Mouse (Mus musculus) adipocyte (in vitro differentiated cells): Measurements from ENCODE around the gene Pank1.

Experiments
- DNase-seq: peaks from one replicate; pipeline ENCODE4 v3.0.0-alpha.2; 2016; ENCODE audit warnings: low spot score

The Pank1 gene

GRCm38 (mm10) chr19:34879624-34880023, 369 bp upstream of the Pank1 start:
- DNase-seq, result no peak

- peak; percentile 98 for DNase-seq
These were observed 1.2 kb downstream of the Pank1 start for GRCm38 (mm10) chr19:34877898-34878602.

GRCm38 (mm10) chr19:34876676-34877075, 2.6 kb downstream of the Pank1 start:
- no peak for DNase-seq

DNA sequence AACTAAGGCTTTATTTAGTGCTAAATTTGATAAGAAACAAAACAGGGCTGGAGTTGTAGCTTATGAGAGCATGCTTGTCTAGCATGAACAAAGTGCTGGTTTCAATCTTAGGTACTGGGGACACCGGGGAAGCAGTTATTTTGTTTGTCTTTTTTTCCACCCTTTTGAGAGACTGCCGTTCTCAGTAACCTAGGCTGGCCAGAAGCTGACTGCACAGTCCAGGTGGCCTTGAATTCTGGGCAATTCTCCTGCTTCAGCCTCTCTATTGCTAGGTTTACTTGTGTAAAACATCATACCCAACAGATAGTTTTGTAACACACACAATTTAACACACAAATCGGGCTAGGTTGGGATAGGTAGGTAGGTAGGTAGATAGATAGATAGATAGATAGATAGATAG, 9.9 kb downstream of the Pank1 start:
- DNase-seq, result no peak

DNA sequence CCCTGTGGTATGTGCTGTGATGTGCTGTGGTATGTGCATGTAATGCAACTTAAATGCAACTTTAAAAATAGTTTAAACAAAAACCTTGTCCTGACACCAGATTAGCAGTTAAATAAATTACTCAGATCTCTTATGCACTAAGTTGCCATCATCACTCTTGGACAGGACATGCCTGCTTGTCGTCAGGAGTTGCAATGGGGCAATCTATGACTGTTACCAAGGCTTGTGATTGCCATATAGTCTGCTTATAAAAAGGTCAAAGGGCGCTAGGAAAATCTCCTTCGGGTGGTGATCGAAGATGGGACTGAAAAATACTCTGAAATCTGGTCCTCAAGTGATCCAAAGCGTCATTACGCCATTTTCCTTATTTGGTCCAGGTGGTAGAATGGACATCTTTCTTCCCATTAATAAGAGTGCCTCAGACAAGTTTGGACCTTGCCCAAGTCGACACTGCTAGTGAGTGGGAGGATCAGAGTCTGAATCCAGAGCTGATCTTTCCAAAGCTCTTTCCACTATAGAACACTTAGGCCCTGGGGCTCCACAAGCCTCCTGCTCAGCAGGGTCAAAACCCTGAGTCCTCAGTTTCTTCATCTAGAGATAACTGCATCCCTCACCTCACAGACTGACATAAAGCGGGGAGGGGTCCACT, 11.0 kb downstream of the Pank1 start:
- DNase-seq, result no peak

DNA sequence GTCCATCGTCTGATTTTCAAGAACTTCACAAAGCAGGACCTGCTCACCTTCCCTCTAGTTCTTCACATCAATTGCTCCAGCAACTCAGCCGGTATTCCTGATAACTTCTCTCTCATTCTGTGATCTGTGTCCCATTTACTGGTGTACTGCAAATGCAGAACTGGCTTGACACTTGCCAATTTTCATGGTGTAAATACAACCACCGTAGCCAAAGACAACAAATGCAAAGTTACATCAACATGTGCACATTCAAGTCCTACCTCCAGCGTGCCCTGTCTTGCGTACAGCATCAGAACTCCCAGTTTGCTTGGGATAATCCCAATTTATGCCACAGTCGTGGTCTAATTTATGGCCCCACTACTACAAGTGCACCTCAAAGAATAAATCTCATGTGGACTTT, 15.5 kb downstream of the Pank1 start:
- peak; percentile 33 for DNase-seq

- DNase-seq, result no peak
These were observed 23.1 kb downstream of the Pank1 start for GRCm38 (mm10) chr19:34856021-34856651.

DNA sequence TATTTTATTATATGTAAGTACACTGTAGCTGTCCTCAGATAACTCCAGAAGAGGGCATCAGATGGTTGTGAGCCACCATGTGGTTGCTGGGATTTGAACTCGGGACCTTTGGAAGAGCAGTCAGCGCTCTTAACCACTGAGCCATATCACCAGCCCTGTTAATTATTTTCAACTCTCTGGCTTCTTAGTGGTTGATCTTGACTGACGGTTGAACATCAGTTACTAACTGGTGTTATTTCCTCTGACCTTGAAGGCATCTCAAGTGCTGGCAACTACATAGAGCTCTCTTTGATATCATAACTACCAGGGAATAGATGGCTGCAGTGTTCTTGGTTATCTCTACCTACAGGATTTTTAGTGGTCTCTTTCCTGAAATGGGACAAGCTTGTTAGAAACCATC, 28.1 kb downstream of the Pank1 start:
- no peak for DNase-seq

DNA sequence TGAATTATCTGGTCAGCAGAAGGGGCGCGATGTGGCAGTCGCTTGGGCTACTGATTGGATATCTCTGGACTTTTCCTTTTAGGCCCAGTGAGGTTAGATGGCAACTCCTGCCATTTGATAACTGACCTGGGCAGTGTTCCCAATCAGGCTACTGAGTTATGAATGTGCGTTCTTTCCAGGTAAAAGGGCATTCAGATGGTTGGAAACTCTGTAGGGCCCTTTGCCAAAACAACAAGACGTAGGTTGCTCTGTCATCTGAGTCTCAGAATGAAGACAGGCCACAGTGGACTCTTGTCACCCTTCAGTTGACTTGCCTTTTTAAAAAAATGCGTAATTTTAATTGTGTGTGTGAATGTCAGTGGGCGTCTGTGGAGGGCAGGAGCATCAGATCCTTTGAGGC, 29.8 kb downstream of the Pank1 start:
- DNase-seq, result peak; percentile 61

GRCm38 (mm10) chr19:34848164-34848563, 31.1 kb downstream of the Pank1 start:
- DNase-seq, result no peak

GRCm38 (mm10) chr19:34847103-34847502, 32.2 kb downstream of the Pank1 start:
- no peak for DNase-seq

DNA sequence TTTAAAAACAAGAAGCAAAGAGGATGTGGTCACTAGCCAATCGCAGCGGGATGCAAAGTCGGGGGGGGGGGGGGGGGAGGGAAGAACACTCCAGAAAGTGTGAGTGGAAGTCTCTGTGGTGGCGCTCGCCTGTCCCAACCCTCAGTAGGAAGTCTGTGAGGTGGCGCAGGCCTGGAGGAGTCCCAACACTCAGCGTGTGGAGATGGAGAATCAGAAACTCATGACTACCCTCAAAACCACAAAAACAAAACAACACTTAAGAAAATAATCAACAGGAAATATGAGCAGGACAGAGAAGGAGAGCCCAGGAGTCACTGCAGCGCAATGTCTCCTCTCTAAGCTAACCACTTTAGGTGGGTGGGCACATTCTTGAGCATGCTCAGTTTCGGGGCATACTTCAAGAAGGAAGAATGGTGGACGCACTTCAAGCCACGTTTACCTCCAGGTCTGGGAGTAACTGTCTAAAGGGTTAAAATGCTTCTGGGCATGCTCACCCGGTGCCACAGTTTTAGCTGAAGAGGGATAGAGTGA, 32.7 kb downstream of the Pank1 start:
- DNase-seq, result no peak

DNA sequence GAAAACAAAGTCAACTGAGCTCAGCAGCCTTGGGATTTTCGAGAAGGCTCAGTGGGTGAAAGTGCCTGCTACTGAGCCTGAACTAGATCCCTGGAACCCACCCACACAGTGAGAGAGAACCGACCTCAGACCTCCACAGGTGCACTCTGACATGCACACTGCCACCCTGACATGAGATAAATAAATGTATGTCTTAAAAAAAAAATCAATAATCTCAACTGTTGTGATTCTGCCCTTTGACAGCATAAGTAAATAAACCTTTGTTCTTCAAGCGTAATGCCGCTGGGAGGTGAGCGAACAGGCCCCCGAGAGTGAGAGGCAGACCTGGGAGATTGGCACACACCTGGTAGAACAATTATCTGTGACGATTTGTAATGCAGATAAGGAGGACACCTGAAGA, 33.2 kb downstream of the Pank1 start:
- no peak for DNase-seq

- DNase-seq, result no peak
These were observed 33.9 kb downstream of the Pank1 start for GRCm38 (mm10) chr19:34845331-34845730.

DNA sequence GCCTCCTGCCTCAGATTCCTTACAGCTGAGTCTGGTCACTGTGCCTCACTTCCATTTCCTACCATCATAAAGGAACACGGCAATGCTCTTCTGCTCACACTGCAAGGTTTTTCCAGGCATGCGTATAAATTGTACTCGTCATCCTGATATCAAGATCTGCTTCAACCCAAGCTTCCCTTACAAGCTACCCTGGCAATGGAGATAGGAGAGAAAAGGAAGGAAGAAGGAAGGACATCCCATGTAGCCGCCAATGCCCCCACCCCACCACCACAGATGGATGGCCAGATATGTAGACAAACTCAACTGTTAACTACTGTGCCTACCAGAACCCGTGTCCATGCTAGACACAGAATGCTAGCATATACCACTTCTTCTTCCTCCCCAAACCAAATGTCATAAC, 34.5 kb downstream of the Pank1 start:
- no peak for DNase-seq

- DNase-seq, result no peak
These were observed 35.2 kb downstream of the Pank1 start for GRCm38 (mm10) chr19:34844047-34844446.

GRCm38 (mm10) chr19:34841719-34842506, 37.3 kb downstream of the Pank1 start:
- peak; percentile 16 for DNase-seq

- no peak for DNase-seq
These were observed 40.6 kb downstream of the Pank1 start for GRCm38 (mm10) chr19:34838624-34839023.

- no peak for DNase-seq
These were observed 47.6 kb downstream of the Pank1 start for GRCm38 (mm10) chr19:34831702-34832101.

DNA sequence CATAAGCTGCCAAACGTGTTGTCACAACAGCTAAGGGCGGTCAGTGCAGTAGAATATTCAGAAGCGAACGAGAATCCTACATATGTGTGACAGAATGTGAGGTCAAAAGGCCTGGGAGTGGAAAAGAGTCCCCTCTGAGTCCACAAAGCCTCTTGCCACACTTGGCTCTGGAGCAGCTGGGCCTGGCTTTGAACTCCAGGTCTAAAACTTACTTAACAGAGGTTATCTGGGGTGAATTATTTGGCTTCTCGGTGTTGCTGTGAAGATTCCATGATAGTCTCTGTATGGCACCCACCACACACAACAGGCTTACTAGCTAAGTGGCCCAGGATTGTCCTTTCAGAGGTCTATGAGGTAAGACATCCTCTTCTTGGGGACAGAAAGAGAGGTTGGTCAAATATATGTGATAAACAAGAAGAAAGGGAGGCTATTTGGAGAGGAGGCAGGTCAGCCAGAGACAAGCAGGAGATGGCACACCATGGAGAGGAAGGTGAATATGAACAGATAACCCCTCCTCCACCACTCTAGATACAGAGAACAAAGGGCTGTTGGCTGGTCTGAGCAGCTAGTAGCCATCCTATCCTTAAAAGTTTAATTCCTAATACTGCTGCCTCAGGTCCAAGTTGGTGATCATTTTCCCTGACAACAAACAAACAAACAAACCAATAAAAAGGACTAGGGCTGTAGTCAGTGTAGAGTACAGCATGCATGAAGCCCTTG, 51.2 kb downstream of the Pank1 start:
- DNase-seq, result no peak

DNA sequence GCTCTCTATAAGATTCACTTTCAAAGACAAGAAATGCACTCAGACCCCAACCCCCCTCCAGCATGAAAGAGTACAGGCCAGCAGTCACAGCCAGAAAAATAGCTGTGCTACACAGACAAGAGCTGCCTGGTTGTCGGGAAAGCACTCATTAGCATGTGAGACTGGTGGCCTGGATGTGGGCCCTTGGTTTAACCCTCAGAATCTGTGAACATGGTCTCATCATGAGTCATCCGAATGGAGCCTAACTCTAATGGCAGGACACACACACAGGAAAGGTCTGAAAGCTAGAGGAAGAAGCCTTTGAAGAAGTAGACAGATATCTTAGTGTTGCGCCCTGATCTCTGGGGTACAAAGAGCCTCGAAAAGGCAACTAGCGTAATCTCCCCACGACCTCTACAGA, 51.8 kb downstream of the Pank1 start:
- DNase-seq, result no peak
